Mouse (Mus musculus): ENCODE results near the gene Chst8.

- no peak for TF ChIP-seq CTCF (IDR thresholded peaks at IDR 0.05; ENCODE audit: borderline replicate concordance, insufficient read depth, low read length)
- TF ChIP-seq POLR2A (IDR thresholded peaks at IDR 0.05; ENCODE audit: low read depth, low read length): no peak
Observed at GRCm38 (mm10) chr7:34720882-34721649, 91.4 kb downstream of the Chst8 start.

Measured in embryonic fibroblast, embryonic 13.5 days (primary cell).